Mouse (Mus musculus) gastrocnemius, postnatal 36 days (tissue): ENCODE results near the gene H2-Aa. TPM values are rescaled to one million over a fixed set of nuclear protein-coding genes. Genes with fewer than 3 reads are reported as not detected.
A peak's percentile ranks its signal among the peaks of the same experiment; 100 is the strongest.

ENCODE experiments used
- DNase-seq, 2 experiments: peaks; one replicate each; pipeline ENCODE4 v3.0.0; 2022
- intact Hi-C: fragments of 180-260 bp; cut with DNase I; formaldehyde crosslinking; loops from one replicate; pipeline ENCODE4 v1.15.1; 2025
- total RNA-seq, 2 experiments: library from RNA; stranded (reverse); gene quantifications; 2 replicates each; pipeline ENCODE4 v1.2.3; 2021

Gene H2-Aa
- total RNA-seq, 2 experiments from 2014 or later, result 6.0 to 6.9 TPM

- intact Hi-C loops, result loop anchor here (1.0 to 10.0 kb wide), 2 partner anchors 65 to 160 kb away; no protein-coding TSS in a partner anchor
- DNase-seq, result peak; percentile 72
Observed at GRCm38 (mm10) chr17:34234926-34235325, 52.7 kb downstream of the H2-Aa start.

Other genes with a start within 250 kb of the H2-Aa start
- 1 to 10 TPM; 9.3 to 9.6 TPM for gene Col11a2, start 248.4 kb downstream of the H2-Aa start, total RNA-seq
- not detected for gene H2-Oa, start 195.5 kb downstream of the H2-Aa start, total RNA-seq
- gene H2-DMa, start 168.3 kb downstream of the H2-Aa start, total RNA-seq, result 1 to 10 TPM; 3.6 to 4.9 TPM
- gene Brd2, start 165.2 kb downstream of the H2-Aa start, total RNA-seq, result 10 to 100 TPM; 63.2 to 74.1 TPM
- gene H2-DMb2, start 144.5 kb downstream of the H2-Aa start, total RNA-seq, result under 1 TPM; 0.35 to 0.48 TPM
- 1 to 10 TPM in 1 of 2 experiments, under 1 TPM in 1; 0.71 to 1.2 TPM for gene H2-DMb1, start 134.8 kb downstream of the H2-Aa start, total RNA-seq
- 1 to 10 TPM; 1.6 to 1.8 TPM for gene Tap1, start 100.3 kb downstream of the H2-Aa start, total RNA-seq
- 1 to 10 TPM; 1.0 to 1.9 TPM for gene Psmb9, start 100.1 kb downstream of the H2-Aa start, total RNA-seq
- gene Psmb8, start 90.1 kb downstream of the H2-Aa start, total RNA-seq, result 1 to 10 TPM; 3.1 to 3.5 TPM
- 1 to 10 TPM; 4.9 to 6.1 TPM for gene Tap2, start 84.3 kb downstream of the H2-Aa start, total RNA-seq
- under 1 TPM in 1 of 2 experiments, not detected in 1; 0.27 TPM for gene H2-Ob, start 48.9 kb downstream of the H2-Aa start, total RNA-seq
- gene H2-Ab1, start 30.1 kb downstream of the H2-Aa start, total RNA-seq, result 1 to 10 TPM; 5.7 to 6.6 TPM
- gene H2-Eb1, start 18.0 kb upstream of the H2-Aa start, total RNA-seq, result 1 to 10 TPM; 6.8 to 7.0 TPM
- gene H2-Eb2, start 37.8 kb upstream of the H2-Aa start, total RNA-seq, result not detected
- gene Btnl2, start 67.0 kb upstream of the H2-Aa start, total RNA-seq, result under 1 TPM; 0.13 to 0.25 TPM
- gene Btnl1, start 89.3 kb upstream of the H2-Aa start, total RNA-seq, result not detected
- not detected for gene BC051142, start 111.0 kb upstream of the H2-Aa start, total RNA-seq
- not detected for gene Btnl4, start 189.5 kb upstream of the H2-Aa start, total RNA-seq
- gene Btnl6, start 229.5 kb upstream of the H2-Aa start, total RNA-seq, result not detected